Mouse (Mus musculus) T-helper 1 cell (primary cell): ENCODE measurements around the gene March1.

Experiments used
- in situ Hi-C: fragments of 300-600 bp; cut with MboI, MseI; formaldehyde crosslinking; loops from one replicate; pipeline ENCODE4 v1.15.1; 2025; ENCODE audit warnings: high pct_unique_total_duplicates

Gene March1

GRCm38 (mm10) chr8:65987665-65988064, 370.0 kb downstream of the March1 start:
- in situ Hi-C loops: no loop called here

DNA sequence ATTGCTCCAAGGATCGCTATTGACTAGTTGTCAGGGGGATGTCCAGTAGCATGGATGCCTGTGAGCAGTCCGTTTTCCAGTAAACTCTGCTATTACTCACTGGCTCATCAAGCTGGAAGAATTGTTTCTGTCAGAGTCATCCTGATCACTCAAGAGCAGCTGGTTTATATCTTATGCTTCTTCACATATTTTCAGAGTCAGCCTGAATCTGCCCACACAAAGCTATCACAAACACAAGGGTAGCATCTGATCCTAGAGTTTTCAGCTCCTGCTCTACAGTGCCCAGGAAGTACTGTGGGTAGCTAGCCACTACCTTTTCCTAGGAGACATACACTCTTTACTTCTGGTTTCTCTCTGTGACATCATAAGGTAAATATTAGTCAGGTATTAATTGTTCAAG, 405.1 kb downstream of the March1 start:
- in situ Hi-C loops: no loop called here

DNA sequence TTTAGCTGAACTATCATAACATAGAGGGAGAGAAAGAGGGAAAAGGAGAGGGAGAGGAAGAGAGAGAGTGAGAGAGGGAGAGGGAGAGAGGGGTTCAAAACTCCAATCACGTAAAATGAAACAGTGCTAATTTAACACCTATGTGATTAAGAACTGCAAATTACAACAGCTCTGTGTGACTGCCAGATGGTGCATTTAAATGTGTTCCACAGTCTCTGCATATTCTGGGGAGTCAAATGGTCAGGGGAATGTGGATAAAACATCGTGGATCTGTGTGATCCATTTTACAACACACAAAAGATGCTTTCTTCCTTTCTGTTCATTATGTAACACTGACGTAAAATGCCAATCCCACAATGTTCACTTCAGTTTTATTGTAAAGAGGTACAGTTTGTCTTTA, 416.0 kb downstream of the March1 start:
- in situ Hi-C loops: no loop called here

- in situ Hi-C loops: no loop called here
Measured at GRCm38 (mm10) chr8:66034429-66034828, 416.7 kb downstream of the March1 start.

DNA sequence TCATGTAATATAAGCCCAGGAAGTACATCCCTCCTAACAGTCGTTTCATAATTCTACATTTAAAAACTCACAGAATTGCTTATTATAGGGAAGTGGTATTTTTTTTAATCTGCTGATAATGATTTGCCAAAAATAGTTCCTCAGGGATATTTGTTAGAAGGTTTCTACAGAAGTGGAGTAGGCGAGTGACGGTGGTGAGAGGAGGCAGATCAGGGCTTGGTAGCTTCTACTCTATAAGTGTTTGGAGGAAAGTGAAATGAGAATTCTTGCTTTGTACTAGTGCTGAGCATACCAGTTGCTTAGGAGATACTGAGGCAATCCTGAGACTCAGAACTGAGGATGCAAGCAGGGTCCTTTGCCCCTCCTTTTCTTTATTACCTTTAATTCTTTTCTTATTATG, 476.5 kb downstream of the March1 start:
- in situ Hi-C loops: no loop called here

DNA sequence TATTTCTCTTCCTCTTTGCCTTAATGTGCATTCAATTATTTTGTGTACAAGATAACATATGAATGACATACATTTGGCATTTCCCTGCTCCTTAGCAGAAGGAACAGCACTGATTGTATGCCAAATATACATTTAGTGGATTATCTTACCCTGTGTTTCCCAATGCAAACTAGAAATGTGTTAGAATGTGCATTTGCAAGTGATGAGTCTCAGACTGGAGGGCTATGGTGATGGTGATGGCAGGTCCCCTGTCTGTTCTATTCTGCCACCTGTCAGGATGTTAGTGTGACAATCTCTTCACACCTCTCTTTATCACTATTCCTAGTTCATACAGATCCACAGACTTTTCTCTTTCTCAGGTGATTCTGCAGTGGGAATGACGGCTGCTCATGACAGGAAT, 480.4 kb downstream of the March1 start:
- in situ Hi-C loops: no loop called here

DNA sequence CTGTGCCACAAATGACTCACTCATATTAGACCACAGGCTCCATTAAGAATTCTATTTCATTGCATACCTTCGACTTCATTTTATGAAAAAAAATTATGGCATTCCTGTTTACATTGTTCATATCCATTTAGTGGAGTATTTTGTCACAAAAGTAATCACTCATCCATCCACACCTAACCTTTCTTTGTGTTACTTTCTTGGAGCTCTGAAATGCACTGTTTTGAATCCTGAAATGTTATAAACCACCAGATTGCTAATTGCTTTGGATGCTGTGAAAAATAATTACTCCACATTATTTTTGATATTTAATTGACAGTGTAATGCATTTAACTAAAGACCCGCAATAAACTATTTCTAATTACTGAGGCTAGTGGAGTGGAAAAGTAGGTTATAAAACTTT, 501.6 kb downstream of the March1 start:
- in situ Hi-C loops: no loop called here

DNA sequence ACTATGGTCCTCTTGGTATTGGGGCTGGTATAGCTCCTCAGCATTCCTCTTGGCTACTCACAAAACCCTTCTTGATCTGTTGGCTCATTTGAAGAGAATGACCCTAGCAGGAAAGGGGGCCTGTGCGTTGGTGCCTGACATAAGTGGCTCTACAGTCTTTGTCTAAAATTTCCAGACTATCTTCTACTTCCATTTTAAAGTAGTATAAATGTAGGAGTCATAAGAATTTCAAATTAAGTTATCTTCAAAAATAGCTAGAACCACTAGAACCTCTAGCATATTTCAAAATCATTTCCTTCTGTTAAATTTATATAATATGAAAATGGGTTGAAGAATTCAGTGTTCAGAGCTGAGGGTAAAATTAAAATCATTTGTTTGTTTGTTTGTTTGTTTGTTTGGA, 541.9 kb downstream of the March1 start:
- in situ Hi-C loops: no loop called here

DNA sequence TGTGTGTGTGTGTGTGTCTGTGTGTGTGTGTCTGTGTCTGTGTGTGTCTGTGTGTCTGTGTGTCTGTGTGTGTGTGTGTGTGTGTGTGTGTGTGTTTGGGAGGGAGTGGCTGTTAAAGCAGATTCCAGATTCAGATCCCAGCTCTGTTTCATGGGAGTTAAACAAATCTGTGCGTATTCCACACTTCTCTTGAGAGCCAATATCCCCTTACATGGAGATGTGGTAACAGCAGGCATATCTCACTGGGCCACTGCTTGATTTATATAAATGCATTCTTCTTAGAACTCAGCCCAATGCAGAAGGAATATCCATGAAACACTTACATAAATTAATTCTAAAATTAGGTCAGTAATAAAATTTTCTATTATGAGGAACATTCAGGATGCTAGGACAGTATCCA, 549.1 kb downstream of the March1 start:
- in situ Hi-C loops: no loop called here

GRCm38 (mm10) chr8:66167405-66168173, 549.9 kb downstream of the March1 start:
- in situ Hi-C loops: no loop called here

GRCm38 (mm10) chr8:66179336-66179735, 561.6 kb downstream of the March1 start:
- in situ Hi-C loops: no loop called here

GRCm38 (mm10) chr8:66181265-66181664, 563.6 kb downstream of the March1 start:
- in situ Hi-C loops: no loop called here

GRCm38 (mm10) chr8:66182257-66182656, 564.6 kb downstream of the March1 start:
- in situ Hi-C loops: no loop called here

DNA sequence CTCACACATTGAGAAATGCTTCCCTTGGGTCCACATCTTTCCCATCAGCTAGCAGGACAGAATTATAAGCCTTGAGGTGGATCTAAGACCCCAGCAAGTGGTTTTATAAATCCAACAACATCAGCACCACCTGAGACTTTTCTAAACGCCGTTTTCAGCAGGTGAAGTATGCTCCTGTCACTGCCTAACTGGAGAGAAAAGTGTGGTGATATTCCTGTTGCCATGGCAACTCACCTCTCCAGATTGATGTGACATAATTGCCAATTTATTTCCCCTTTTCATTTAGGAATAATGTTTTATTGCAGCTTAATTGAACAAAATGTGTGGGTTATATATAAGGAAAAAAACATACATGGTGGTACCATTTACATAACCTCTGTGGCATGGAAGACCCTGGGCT, 565.8 kb downstream of the March1 start:
- in situ Hi-C loops: no loop called here

- in situ Hi-C loops: no loop called here
Measured at GRCm38 (mm10) chr8:66185226-66185625, 567.5 kb downstream of the March1 start.

- in situ Hi-C loops: no loop called here
Measured at GRCm38 (mm10) chr8:66194416-66194815, 576.7 kb downstream of the March1 start.

DNA sequence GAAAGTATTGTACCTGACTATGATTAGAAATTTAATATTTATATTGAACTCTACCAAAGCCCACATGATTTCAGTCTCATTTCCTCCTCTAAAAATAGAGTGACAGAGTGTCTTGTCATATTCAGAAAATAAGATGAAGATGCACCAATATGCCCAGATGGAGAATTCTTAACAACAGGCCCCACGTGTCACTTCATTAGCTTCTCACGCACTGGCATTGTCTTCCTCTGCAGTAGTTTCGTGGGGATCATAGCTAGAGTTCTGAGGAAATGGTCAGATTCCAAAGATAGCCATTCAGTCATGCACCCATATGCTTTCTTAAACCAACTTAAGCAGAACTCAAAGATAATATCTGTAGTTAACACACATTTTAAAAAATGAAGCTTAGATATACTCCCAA, 582.5 kb downstream of the March1 start:
- in situ Hi-C loops: no loop called here

DNA sequence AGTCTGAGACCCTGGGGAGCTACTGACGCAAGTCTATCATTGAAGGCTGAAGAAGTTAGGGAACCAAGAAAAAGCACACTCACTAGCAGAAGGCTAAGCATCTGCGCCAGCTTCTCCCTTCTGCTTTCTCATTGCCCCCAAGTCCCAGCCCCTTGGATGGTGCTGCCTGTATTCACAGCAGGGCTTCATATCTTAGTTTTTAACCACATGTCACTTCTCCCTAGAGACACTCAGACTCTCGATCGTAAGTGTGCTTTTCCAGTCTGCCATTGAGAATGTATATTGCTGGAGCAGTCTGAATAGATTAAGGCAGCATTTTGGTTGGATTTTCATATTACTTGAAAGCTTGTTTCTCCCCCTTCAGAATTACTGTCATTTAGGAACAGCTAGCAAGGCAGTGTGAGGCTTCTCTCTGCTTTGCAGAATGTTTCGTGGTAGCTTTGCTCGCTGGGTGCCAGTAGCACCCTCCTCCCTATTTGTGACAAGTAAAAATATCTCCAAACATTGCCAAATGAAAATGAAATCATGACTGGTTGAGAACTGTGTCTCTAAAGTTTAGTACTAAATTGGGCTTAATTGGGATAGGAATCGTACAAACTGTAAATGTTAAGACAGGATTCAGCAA, 586.2 kb downstream of the March1 start:
- in situ Hi-C loops: no loop called here

- in situ Hi-C loops: no loop called here
Measured at GRCm38 (mm10) chr8:66209553-66209952, 591.9 kb downstream of the March1 start.

DNA sequence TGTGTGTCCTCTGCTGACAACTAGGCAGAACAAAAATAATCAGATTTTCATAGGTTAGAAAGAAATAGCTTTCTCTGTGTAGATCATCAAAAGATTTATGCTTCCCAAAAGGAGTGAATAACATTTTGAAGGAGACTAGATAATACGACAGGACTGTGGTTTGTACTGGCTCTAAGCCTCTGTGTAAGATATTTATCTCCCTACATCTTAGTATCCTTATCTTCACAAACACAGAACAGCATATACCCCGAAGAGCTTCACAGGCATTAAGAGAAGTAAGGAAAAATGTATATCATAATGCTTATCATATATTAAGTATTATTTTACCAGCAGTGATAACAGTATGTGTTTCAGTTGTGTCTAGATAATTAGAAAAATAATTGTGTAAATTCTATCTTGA, 592.6 kb downstream of the March1 start:
- in situ Hi-C loops: no loop called here

- in situ Hi-C loops: no loop called here
Measured at GRCm38 (mm10) chr8:66219974-66220373, 602.3 kb downstream of the March1 start.

GRCm38 (mm10) chr8:66229931-66230330, 612.2 kb downstream of the March1 start:
- in situ Hi-C loops: no loop called here

DNA sequence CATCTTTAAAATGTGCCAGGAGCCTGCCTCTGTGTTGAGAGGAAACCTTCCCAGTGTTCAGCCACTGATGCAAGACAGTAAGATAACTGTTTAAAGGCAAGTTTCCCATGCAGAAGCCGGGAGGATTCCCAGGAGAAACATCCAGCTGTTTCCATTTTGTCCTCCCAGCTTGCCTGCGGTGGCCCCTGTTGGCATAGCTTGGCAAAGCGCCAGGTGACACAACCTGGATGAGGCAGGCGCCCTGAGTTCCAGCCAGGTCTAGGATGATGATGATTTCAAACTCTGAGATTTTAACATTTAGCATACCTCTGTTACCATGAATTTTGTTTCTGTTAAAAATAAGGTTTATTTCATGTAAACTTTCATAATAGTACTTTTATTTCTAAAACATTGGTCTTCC, 651.8 kb downstream of the March1 start:
- in situ Hi-C loops: no loop called here

DNA sequence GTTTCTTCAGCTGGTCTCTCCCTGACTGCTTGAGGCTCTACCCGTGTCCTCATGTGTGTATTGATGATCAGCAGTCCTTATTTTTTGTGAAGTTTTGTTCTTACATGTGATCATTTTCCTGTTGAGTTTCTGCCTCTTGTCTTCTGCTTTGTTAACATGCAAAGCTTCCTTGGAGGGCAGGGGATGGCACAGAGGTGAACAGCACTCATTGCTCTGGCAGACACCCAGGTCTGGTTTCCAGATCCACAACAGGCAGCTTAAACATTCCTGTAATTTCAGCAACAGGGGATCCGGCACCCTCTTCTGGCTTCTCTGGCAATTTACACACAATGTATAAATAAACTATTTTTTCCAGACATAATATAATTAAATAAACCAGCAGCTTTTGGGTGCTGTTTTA, 652.4 kb downstream of the March1 start:
- in situ Hi-C loops: no loop called here
